ENCODE assay signal across 31 mouse cellular contexts in genomic region chr6:115877239-115877638, GRCm38 (mm10). TPM values are rescaled to one million over a fixed set of nuclear protein-coding genes. Genes with fewer than 3 reads are reported as not detected.
"Had no signal": no experiment of that assay in that cellular context is flagged by ENCODE, and none has a peak within 500 bp of the region (broad histone marks: within the 10 kb centered on the region; RNA-seq: fewer than 3 reads in every experiment).

No protein-coding gene starts in this region.

- H3K27ac ChIP-seq: embryonic facial prominence, embryonic 10.5 days; embryonic facial prominence, embryonic 12.5 days; embryonic facial prominence, embryonic 13.5 days; embryonic facial prominence, embryonic 15.5 days; forebrain, embryonic 10.5 days; forebrain, embryonic 12.5 days; forebrain, embryonic 13.5 days; forebrain, embryonic 15.5 days; gastrocnemius, adult 2 months; heart, adult 2 months; heart, embryonic 10.5 days had no signal

- H3K9ac ChIP-seq: embryonic facial prominence, embryonic 12.5 days; embryonic facial prominence, embryonic 13.5 days; embryonic facial prominence, embryonic 15.5 days; forebrain, embryonic 12.5 days; forebrain, embryonic 13.5 days; forebrain, embryonic 15.5 days; forebrain, postnatal 0 days; heart, embryonic 12.5 days had no signal

- H3K4me1 ChIP-seq: embryonic facial prominence, embryonic 10.5 days; embryonic facial prominence, embryonic 12.5 days; embryonic facial prominence, embryonic 15.5 days; forebrain, embryonic 10.5 days; forebrain, embryonic 12.5 days; forebrain, embryonic 13.5 days; forebrain, embryonic 15.5 days had no signal

- H3K9me3 ChIP-seq: embryonic facial prominence, embryonic 10.5 days; embryonic facial prominence, embryonic 12.5 days; embryonic facial prominence, embryonic 13.5 days; embryonic facial prominence, embryonic 15.5 days; forebrain, embryonic 10.5 days; forebrain, embryonic 12.5 days; forebrain, embryonic 13.5 days; forebrain, embryonic 15.5 days; heart, embryonic 10.5 days; heart, embryonic 12.5 days had no signal

- ATAC-seq: forebrain, embryonic 13.5 days; forebrain, embryonic 14.5 days; forebrain, embryonic 15.5 days; forebrain, embryonic 16.5 days; forebrain, postnatal 0 days had no signal

- DNase-seq: cerebellum, adult 9-11 months; cerebellum, postnatal 10 days; cerebellum, postnatal 14 days; cerebellum, postnatal 25 days; cerebellum, postnatal 36 days; embryo, embryonic 11 days; forebrain, postnatal 0 days; gastrocnemius, adult 2 months; gastrocnemius, postnatal 10 days; gastrocnemius, postnatal 14 days; gastrocnemius, postnatal 25 days; gastrocnemius, postnatal 36 days; heart, adult 11 months; heart, adult 18-20 months; heart, adult 2 months had no signal

- H3K27me3 ChIP-seq: embryonic facial prominence, embryonic 12.5 days; embryonic facial prominence, embryonic 13.5 days; embryonic facial prominence, embryonic 15.5 days; forebrain, embryonic 12.5 days; forebrain, embryonic 13.5 days; forebrain, embryonic 15.5 days; heart, embryonic 12.5 days had no signal

- H3K4me3 ChIP-seq: embryonic facial prominence, embryonic 10.5 days; embryonic facial prominence, embryonic 12.5 days; embryonic facial prominence, embryonic 13.5 days; embryonic facial prominence, embryonic 15.5 days; erythroblast, embryonic 14.5 days; forebrain, embryonic 10.5 days; forebrain, embryonic 12.5 days; forebrain, embryonic 13.5 days; forebrain, embryonic 15.5 days; gastrocnemius, adult 2 months; heart, adult 2 months; heart, embryonic 10.5 days; heart, embryonic 12.5 days had no signal

RNA-seq across cellular contexts. Expression of gene Efcab12, which starts 39.0 kb away (rescaled TPM):
- total RNA-seq: gastrocnemius, adult 2 months had no signal
- polyA plus RNA-seq: erythroblast, embryonic 14.5 days had no signal

RNA-seq across cellular contexts. Expression of gene Rho, which starts 54.3 kb away (rescaled TPM):
- total RNA-seq: common myeloid progenitor, adult 5-6 weeks; gastrocnemius, adult 8-10 months; gastrocnemius, postnatal 36 days; heart, adult 18-20 months; heart, adult 8-10 months had no signal
- polyA plus RNA-seq: erythroblast, embryonic 14.5 days; forebrain, postnatal 0 days; heart, embryonic 10.5 days had no signal
